Mouse (Mus musculus) layer of hippocampus, adult 9-10 months (tissue): ENCODE measurements around the gene Rab11fip3.
A peak's percentile ranks its signal among the peaks of the same experiment; 100 is the strongest.
"Not testable (repeated sequence)": the region's sequence is repeated elsewhere in the genome, so short reads cannot be mapped to it uniquely, and the experiment has no call there.

Experiments
- DNase-seq: peaks from one replicate; pipeline ENCODE4 v3.0.0; 2022; ENCODE audit warnings: low spot score

The Rab11fip3 gene

GRCm38 (mm10) chr17:26040711-26041110 is 28.6 kb downstream of the Rab11fip3 start:
- DNase-seq = not testable (repeated sequence)

GRCm38 (mm10) chr17:26032037-26032436 is 37.3 kb downstream of the Rab11fip3 start:
- no peak for DNase-seq

- DNase-seq = no peak
These were observed 37.8 kb downstream of the Rab11fip3 start for GRCm38 (mm10) chr17:26031583-26031982.

GRCm38 (mm10) chr17:26028261-26028660 is 41.1 kb downstream of the Rab11fip3 start:
- no peak for DNase-seq

GRCm38 (mm10) chr17:26024674-26025073 is 44.7 kb downstream of the Rab11fip3 start:
- DNase-seq = no peak

- no peak for DNase-seq
These were observed 45.4 kb downstream of the Rab11fip3 start for GRCm38 (mm10) chr17:26023966-26024365.

GRCm38 (mm10) chr17:26023181-26023580 is 46.2 kb downstream of the Rab11fip3 start:
- DNase-seq = no peak

GRCm38 (mm10) chr17:26021728-26022341 is 47.5 kb downstream of the Rab11fip3 start:
- no peak for DNase-seq

GRCm38 (mm10) chr17:26020848-26021347 is 48.5 kb downstream of the Rab11fip3 start:
- no peak for DNase-seq

- no peak for DNase-seq
These were observed 51.0 kb downstream of the Rab11fip3 start for GRCm38 (mm10) chr17:26018388-26018787.

GRCm38 (mm10) chr17:26017949-26018348 is 51.4 kb downstream of the Rab11fip3 start:
- DNase-seq = no peak

GRCm38 (mm10) chr17:26017021-26017420 is 52.3 kb downstream of the Rab11fip3 start:
- DNase-seq = no peak

GRCm38 (mm10) chr17:26013711-26014110 is 55.6 kb downstream of the Rab11fip3 start:
- DNase-seq = peak; percentile 63

GRCm38 (mm10) chr17:26011841-26012460 is 57.4 kb downstream of the Rab11fip3 start:
- DNase-seq = peak; percentile 31

GRCm38 (mm10) chr17:26009540-26009939 is 59.8 kb downstream of the Rab11fip3 start:
- DNase-seq = peak; percentile 87

- DNase-seq = no peak
These were observed 60.6 kb downstream of the Rab11fip3 start for GRCm38 (mm10) chr17:26008787-26009186.

- DNase-seq = no peak
These were observed 61.0 kb downstream of the Rab11fip3 start for GRCm38 (mm10) chr17:26008331-26008730.

- no peak for DNase-seq
These were observed 61.7 kb downstream of the Rab11fip3 start for GRCm38 (mm10) chr17:26007646-26008045.

- no peak for DNase-seq
These were observed 63.5 kb downstream of the Rab11fip3 start for GRCm38 (mm10) chr17:26005731-26006450.

GRCm38 (mm10) chr17:26004711-26005110 is 64.6 kb downstream of the Rab11fip3 start:
- DNase-seq = no peak

- no peak for DNase-seq
These were observed 65.5 kb downstream of the Rab11fip3 start for GRCm38 (mm10) chr17:26003864-26004263.

- no peak for DNase-seq
These were observed 70.9 kb downstream of the Rab11fip3 start for GRCm38 (mm10) chr17:25998425-25998824.

GRCm38 (mm10) chr17:25993489-25993888 is 75.9 kb downstream of the Rab11fip3 start:
- no peak for DNase-seq
